Mouse (Mus musculus) c-Kit-positive CD71-negative TER-119-negative erythroid progenitor cells, embryonic 14.5 days (primary cell): Measurements from ENCODE around the gene Cdk17.

Experiments used
- DNase-seq: peaks from one replicate; pipeline ENCODE4 v3.0.0-alpha.2; 2013; ENCODE audit warnings: low read depth

The Cdk17 gene

DNA sequence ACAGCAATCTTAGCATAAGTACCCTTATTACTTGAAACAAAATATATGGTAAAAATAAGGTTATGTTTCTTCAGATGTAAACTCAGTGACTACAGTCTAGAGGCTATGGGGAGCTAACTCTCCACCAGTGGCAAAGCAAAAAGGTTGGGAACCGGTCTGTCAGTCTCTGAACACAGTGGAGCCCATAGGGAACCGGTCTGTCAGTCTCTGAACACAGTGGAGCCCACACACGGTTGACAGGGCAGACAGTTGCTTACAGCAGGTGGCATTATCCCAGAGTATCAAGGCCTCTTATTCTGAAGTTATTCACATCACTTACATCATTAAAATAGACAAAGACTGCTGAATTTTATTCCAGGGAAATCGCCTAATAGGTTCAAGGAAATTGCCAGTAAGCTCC lies 70.8 kb downstream of the Cdk17 start:
- DNase-seq: no peak

DNA sequence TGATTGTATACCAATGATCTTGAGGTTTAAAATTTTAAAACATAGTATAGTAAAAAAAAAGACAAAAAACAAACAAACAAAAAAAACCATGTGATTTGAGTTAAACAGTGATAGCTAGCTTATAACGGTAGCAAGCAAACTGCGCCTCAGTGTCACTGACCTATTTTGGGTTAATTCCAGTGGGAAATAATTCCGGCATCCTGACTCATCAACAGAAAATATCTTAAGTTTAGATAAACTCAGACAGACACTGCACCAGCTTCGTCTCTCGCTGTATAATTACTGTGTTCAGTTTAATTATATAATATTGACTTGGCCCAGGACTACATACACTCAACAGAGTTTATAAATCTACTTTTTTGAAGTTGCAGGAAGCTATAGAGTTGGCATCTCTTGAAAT lies 71.2 kb downstream of the Cdk17 start:
- no peak for DNase-seq

DNA sequence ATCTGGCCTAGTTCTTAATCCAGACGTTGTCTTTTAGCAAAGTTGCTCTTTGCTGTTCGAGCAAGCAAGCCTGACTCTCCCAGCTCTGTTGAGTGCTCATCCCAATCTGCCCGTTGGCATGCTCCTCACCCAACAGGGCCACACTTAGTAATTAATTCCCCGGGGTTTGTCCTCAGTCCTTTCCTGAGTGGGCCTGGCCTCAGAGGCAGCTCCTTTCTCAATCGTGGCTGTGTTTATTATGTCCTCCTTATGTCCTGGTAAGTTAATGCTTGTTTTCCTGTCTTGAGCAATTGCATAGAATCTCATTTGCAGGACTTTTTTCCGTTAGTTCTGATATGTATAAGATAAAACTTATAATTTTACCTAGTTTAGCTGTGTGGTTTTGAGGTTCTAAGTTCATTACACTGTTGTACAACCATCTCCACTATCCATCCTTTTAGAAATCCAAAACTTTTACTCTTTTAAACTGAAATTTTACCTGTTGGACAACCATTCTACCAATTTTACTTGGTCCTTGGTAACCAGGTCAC lies 73.1 kb downstream of the Cdk17 start:
- DNase-seq: no peak

DNA sequence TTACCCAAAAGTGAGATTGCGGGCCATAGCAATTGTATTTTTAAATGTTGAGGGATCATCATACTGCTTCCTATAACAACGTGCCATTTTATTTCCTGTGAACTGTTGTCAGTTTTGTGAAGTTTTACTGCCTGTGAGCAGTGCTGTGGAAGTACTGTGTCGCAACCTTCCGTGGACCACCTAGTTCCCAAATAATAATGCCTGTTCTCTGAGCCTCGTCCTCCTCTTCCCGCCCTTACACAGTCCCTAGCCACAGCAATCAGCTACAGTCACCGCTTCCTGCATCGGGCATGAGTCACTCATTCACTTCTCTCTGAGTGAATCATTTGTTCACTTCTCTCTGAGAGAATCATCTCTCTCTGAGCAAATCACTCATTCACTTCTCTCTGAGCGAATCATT lies 74.0 kb downstream of the Cdk17 start:
- DNase-seq: no peak

DNA sequence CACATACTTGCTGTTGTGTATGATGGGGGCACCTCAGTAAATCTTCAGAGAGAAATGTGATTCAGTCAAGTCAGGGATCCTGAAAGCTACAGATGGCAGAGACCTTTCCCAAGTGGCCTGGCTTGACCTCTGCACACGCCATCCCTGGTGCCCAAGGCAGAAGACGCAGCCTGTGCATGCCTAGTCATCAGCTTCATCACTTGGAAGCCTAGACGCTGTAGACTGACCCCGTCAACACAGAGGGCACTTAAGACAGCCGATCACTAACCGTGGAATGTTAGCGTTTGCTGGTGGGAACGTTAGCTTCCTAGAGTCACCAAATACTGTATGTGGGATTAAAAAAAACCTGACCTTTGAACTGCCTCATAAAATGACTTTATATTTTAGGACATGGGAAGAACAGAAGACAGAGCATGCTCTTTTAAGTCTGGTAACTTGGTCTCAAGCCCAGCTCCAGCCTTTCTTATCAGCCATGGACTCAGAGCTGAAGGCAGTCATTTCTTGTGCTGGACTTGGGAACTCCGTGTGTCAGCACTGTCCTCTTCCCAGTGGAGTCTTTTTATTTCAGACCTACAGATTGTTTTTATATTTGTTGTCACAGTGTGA lies 78.6 kb downstream of the Cdk17 start:
- no peak for DNase-seq

DNA sequence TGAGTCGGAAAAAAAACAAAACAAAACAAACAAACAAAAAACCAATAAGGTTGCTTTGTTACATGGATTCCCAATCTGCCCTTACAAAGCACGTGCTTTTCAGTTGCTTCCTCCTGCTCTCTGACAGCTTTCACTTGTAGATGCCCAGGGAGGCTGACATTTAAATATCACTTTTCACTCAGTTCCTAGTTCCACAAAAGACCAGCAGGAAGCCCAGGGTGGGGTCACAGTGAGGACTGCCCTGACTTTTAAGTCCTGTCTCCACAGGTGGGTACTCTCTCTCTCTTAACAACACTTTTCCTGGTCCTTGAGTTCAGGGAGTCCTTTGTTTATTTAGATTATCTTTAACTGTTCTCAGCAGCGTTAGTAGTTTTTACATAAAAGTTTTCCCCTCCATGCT lies 81.5 kb downstream of the Cdk17 start:
- no peak for DNase-seq

DNA sequence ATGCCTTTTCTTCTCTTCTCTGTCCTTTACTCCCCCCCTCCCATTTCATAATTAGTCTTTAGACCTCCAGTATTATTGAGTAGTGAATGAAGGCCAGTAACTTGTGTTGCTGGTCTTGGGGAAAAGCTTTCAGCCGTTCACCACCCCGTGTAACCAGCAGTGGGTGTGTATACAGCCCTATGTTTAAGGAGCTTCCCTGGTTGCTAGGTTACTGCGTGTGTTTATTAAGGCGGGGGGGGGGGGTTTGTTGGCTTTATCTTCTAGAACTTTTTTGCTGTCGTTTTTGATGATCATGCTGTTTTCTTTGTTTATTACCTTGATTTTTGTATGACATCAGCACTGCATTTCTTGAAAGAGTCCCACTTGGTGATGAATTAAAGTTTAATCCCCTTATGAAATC lies 82.2 kb downstream of the Cdk17 start:
- DNase-seq: no peak

DNA sequence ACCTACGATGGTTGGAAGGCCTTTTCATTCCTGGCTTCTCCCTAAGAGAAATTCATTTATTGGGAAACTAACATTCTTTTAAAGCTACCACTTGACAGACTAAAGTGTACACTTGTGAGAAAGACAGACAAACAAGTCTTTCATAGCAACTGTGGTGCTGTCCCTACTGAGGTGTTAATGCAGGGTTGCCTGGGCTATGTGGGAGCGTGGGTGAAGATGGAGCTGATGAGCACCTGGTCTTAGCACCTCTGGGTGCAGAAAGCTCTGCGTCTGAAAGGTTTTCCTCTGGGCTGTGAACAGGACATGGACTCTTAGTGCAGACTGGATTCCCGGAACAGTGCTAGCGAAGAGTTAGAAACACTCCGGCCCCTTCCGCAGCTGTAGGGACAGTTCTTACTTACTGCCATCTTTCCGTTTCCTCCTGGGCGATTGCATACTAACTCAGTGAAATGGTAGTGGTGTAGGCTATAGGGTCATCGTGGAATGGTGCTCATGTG lies 83.6 kb downstream of the Cdk17 start:
- no peak for DNase-seq

DNA sequence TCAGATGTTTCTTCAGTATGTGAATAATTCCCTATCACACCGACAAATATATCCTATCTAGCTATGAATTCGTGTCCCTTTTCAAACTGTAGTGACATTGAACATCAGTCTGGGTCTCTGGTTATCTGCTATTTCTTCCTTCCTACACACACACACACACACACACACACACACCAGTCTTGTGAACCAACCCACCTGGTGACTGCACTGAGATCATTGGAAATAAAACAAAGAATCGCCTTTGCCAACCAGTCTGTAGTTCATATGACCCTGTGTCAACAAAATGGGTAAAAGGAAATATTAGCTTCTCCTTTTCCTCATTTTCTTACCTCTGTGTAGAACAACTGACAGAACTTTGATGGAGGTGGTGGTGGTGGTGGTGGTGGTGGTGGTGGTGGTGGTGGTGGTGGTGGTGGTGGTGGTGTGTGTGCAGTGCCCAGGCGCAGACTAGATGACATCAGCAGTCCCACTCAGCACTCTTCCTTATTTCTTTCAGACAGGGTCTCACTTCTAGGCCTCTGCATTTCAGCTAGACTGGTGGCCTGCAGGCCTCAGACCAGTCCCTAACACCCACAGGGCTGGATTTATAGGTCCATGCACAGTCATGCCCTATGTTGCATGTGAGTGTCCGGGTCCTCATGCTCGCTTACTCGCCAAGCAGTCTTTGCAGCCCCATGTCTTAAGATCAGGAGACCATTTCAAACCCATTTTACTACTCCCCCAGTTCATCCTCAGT lies 85.7 kb downstream of the Cdk17 start:
- no peak for DNase-seq

DNA sequence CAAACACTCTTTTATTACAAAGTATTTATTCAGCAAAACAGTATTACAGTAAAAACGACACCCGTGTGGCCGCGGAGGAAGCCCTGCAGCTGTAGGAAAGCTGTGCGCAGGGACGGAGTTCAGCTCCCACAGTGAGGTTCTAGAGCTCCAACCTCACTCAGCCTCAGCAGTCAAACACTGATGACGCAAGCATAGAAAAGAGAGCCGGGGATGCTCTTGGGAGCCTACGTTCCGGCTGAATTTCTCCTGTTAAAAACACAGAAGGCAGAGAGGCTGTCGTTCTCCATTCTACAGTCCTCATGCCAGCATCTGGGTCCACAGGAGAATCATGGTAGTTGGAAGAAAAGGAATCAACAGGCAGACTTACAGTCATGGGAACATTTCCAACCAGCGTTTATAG lies 86.7 kb downstream of the Cdk17 start:
- no peak for DNase-seq

DNA sequence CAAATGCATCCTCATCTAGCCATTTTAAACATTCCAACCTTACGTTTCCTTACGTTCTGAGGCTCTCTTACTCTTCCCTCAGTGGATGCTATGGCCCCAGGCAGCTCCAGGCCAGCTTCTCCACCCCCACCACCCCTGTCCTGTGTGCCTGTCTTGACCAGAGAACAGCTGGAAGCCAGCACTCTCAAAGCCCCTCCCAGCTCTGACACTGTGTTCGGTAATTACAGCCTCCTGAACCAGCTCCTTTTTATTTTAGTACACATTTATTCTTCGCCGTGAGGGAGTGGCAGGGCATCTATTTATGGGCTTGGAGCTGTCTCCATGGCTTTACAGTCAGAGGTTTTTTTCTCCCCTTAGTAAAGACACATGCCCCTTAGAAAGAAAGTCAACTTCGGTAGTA lies 87.2 kb downstream of the Cdk17 start:
- no peak for DNase-seq

DNA sequence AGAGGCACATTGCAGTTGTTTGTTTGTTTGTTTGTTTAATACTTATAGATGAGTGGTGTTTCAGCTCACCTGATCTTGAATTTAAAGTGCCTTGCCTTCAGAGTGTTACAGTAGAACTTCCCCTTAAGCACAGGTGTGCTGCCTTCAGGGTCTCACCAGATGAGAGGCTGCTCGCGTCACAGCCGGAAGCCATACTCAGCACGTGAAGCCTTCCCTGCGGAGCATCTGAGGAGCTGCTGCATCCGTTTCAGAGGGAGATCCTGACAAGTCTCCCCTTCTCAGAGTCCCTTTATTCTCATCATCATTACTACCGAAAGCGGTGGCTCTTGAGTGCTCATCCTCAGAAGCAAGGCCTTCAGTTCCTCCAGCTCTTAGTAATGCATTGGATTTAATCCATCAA lies 87.7 kb downstream of the Cdk17 start:
- no peak for DNase-seq

DNA sequence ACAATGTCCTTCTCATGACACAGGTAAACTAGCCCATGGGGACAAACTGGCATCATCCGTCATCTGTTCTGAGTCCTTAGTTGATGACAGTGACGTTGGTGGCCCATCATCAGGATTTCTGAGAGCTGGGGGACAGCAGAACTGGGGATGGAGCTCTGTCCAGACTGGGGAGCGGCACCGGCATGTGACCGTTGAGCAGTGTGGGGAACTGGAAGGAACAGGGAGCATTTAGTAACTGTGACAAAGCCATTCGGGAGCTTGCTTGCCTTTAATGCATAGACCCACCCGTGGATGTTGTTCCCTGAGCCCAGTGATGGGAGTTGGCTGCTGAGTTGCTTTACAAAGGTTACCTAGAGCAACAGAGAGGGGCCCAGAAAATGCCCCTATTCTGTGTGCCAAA lies 89.2 kb downstream of the Cdk17 start:
- no peak for DNase-seq

DNA sequence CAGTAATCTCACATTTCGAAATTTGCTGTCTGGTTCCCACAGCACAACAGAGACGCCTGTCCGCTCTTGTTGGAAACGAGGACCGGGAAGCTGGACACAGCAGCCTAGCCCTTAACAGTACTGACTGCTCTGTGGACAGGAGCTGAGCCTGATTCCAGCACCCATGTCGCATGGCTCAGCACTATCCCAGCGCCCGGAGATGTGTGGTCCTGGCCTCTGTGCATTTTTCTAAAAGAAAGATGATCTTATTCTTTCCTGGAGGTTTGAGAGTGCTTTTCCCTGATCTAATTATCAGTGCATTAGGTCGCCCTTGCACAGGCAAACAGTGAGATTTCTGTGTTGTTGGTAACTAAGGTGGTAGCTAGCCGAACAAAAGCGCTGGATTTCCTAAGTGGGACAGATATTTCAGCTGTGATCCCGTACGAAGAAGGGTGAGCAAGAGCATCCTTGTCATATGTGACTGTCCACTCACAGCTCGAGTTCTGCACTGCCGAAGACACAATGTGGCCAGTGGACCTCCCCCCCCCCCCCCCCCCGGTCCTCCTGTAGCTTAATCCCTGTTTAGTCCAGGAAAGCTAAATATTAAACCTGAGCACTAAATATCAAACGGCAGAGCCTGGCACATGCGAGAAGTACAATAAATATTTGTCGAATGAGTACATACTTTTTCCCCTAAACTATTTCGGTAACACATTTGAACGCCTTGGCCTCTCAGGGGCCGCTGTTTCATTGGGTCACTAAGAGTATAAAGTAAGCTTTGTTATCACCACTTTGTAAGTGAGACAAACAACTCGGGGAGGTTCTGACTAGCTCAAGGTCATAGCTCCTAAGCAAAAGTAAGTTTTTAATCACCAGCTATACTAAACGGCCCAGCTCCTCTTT lies 90.0 kb downstream of the Cdk17 start:
- no peak for DNase-seq

DNA sequence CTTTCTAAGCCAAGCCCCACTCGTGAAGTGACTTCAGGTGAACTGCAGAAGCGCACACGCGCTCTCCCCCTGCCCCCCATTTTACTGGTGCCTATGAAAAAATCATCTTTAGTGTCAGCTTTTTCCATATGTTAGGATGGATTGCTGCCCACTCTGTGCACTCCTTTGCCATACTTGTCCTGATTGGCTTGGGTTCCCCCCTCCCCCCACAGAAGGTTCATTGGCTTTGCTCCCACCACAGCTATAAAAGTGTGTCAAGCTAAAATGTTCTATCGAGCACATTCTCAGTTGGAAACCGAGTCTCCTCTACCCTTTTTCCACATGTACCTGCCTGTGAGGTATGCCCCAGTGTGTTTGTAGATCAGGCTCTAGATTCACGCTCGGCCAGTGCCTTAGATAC lies 90.8 kb downstream of the Cdk17 start:
- no peak for DNase-seq

DNA sequence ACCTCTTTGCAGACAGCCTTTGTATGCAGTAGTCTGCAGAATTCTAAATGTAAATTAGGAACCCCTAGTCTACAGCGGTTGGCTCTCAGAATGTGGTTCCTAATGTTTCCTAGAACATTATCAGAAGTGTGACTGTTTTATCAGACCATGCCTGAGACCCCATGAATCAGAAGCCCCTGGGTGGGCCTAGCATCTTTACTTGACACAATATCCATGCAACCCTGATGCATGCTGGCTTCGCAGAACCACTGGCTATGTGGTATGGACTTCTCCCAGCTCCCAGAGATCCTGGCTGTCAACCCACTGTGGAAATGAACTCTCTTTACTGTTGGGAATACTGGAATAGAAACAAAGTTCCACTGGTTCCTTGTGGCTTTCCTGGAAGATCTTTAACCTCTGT lies 92.0 kb downstream of the Cdk17 start:
- no peak for DNase-seq

DNA sequence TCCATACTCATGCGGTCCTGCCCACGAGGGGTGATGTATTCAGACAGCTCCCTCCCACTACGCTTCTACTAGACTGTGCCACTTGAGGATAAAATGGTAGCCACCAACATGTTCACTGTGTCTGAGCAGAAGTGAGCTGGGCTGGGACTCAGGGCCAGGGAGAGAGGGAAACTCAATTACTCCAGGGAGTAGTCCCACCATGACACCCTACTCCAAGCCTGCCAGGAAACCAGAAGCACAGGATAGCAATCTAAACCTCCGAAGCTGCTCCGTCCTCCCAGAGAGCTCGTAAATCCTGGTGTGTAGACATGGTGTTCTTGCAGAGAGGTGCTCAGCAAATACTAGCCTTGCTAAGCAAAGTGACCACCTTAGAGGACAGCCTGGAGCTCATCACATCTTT lies 92.5 kb downstream of the Cdk17 start:
- DNase-seq: no peak

DNA sequence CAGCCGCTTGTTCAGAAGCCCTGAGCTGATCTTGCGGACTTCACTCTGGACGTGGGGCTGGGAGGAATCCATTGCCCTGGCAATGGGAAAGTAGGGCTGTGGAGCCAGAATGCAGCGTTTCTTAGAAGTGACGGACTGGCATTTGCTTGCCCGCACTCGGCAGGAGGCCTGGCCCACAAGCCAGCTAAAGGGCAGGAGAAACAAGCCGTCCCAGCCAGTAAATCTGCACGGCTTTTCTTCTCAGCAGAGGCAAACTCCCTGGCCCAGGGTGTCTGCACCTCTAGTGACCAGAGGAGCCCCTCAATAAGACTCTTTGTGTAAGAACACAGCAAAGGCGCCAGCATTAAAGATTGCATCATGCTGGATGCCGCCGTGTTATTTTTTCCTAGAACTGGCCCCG lies 94.6 kb downstream of the Cdk17 start:
- DNase-seq: no peak

DNA sequence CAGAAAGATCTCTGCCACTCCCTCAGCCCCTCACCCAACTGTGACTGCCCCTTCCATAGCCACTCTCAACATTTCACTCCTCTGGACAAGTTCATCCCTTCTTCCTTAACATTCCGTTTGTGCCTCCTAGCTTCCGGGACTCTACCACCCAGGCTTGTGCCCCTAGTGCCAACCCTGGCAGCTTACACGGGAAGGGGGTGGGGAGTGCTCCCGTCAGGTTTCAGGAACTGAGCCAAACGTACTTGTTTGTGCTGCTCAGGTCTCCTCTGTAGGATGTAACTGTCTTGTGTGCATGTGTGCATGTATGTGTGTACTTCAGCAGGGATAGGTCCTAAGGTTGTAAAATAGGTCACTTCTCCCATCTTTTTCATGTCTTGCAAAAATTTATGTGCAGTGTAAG lies 99.2 kb downstream of the Cdk17 start:
- no peak for DNase-seq

DNA sequence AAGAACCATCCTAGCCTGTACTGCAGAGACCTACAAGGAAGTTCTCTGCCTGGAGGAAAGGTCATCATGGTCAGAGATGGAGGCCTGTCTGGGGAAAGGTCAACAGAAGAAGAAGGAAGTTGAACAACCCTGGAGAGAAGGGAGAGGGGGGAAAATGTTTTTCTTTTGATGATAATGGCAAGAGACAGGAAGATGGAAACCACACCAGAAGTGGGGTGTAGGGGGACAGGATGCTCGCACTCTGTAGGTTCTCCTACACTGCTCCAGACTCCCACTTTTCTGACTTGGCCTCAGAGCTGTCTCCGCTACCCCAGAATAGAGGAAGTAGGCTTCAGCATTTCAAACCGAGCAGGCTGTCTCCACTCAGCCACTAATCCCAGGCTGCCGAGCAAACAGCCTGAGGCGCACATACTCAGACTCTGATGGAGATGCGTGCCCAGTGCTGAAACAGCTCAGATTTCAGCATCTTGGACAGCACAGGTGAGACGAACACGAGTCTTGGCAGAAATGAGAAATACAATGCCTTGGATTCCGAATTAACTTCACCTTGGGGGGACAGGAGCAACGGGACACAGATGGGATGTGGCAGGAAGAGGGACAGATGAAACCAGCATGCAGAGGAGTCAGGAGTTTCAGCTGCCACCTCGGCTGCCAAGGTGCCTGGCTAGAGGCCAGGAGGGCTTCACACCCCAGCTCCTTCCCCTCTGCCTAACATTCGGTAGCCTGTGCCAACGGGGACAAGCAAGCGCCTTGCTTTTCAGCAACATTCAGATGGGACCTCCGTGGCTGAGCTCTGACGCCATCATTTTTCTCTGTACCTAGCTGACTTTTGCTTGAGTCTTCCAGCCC lies 100.7 kb downstream of the Cdk17 start:
- peak; percentile 30 for DNase-seq

DNA sequence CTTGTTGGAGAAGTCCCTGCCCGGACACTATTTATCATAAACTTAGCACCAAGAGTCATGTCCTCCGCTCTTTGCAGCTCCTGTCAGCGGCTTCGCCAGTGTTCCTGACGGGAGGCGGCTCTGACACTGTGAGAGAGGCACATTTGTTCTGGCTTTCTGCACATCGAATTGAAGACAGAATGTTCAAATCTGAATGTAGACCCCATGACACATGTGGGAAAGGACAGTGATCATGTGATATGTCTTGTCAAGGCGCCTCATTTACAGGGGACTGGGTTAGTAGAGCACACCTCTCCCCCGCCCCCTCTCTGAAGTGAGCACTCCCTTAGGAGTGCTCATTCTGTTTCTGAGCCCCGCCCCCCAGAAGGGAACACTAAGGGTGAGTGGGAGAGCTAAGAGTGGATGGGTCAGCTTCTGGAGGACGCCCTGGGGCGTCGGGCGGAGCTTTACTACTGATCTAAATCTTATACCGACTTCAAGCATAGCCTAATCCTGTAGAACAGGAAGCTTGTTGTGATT lies 101.4 kb downstream of the Cdk17 start:
- no peak for DNase-seq

DNA sequence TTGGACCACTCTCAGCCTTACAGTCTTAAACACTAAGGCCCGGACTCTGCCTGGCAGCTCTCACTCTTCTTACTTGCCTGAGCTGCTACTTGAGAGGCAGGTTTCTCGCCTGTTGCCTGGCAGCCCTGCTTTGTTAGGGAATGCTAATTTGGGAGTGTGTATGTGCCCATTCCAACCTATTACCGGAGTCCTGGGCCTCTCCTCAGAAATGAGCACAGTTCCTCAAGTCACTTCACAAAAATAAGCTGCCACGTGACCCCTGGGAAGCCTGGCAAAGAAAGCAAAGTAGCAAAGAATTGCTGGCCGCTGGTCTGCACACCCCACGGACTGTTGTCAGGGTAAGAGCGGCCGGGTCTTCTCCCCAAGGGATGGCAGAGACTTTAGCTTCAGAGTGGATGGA lies 102.8 kb downstream of the Cdk17 start:
- DNase-seq: no peak
